Mouse (Mus musculus) cerebellum, adult 2 months (tissue): ENCODE measurements at regions not wholly inside any gene's neighbourhood (a gene's known extent, or its start where the extent isn't known, plus 50 kb on each side); places are given as distances from the start of the nearest gene placed in this dataset.

Source experiments
- CTCF ChIP-seq: fragments of 200-500 bp; IDR thresholded peaks from 2 replicates; pipeline ENCODE4 v1.5.1; 2011; ENCODE audit warnings: low read depth, mild to moderate bottlenecking, control low read depth, low read length, moderate library complexity, borderline replicate concordance; ENCODE audit not compliant: insufficient read depth
- POLR2A ChIP-seq: fragments of 200-500 bp; IDR thresholded peaks from 2 replicates; pipeline ENCODE4 v1.6.1; 2011; ENCODE audit warnings: low read length, control low read depth, borderline replicate concordance; ENCODE audit not compliant: insufficient read depth

DNA sequence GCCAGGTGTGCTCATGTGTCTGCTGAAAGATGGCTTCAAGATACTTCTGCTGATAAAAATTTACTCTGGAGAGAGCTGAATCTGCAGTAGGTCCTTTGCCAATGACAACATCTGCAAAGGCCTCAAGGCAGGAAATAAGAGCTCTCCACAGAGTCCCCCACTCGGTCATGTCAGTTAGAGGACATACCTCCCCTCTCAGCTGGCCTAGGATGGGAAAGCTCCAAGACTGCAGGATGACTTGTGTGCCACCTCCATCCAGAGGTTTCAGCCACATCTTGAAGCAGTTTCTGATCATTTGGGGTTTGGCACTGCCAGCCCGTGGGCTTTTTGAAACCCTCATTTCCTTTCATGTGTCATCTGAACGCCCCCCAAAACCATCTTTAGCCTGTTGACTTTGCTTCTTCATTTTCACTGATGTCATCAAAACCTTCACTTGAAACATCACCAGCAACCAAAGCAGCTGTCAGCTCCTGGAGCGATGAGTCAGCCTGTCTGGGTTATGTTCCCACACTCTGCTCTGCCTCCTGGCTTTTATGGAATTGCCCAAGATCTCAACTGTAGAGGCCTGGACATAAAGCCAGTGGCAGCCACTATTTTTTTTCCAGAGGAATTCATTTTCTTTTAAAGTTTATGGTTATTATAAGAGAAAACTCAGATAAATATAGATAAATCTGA lies 256.5 kb upstream of the Tenm4 start:
- no peak for TF ChIP-seq CTCF
- no peak for TF ChIP-seq POLR2A
